Mouse (Mus musculus) B cell, adult 2 months (primary cell): ENCODE results near the gene Pef1.

Experiments
- DNase-seq, 2 experiments: peaks; one replicate each; pipeline ENCODE4 v3.0.0; 2022

Pef1 gene

DNA sequence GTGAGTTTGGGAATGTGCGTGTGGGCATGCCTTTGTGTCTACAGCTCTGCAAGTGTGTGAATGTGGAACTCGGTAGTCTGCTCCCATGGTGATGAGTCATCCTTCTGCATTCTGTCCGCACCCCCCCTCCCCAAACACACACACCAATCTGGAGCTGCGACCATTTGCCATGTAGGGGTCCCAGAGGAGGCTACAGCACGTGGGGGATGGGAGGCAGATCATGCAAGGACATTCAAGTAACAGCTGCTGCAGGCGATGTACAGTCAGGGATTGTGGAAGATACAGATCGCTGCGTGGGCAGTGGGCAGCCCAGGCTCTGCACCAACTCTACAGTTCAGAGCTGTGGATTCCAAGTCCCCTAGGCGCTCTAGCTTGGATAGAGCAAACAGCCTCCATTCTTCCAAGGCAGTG is 38.6 kb downstream of the Pef1 start:
- DNase-seq = no peak

- no peak for DNase-seq
Measured at GRCm38 (mm10) chr4:130141786-130142185, 39.4 kb downstream of the Pef1 start.

- DNase-seq = no peak
Measured at GRCm38 (mm10) chr4:130148405-130148804, 46.0 kb downstream of the Pef1 start.

DNA sequence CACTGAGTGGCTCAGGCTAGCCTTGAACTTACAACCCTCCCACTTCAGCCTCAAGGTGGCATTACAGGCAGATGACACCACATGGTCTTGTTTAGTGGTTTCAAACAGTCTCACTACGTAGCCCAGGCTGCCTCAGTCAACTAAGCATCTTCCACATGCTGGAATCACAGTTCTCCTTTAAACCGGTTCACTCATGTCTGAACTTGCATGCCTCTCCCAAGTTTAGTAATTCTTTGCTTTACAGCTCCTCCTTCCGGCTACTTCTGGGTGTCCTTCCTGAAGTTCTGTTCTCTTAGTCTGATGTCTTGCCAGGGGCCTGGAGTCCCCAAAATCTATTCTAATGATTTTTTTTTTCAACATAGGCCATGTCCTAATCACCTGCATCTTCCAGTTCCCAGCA is 51.9 kb downstream of the Pef1 start:
- no peak for DNase-seq

DNA sequence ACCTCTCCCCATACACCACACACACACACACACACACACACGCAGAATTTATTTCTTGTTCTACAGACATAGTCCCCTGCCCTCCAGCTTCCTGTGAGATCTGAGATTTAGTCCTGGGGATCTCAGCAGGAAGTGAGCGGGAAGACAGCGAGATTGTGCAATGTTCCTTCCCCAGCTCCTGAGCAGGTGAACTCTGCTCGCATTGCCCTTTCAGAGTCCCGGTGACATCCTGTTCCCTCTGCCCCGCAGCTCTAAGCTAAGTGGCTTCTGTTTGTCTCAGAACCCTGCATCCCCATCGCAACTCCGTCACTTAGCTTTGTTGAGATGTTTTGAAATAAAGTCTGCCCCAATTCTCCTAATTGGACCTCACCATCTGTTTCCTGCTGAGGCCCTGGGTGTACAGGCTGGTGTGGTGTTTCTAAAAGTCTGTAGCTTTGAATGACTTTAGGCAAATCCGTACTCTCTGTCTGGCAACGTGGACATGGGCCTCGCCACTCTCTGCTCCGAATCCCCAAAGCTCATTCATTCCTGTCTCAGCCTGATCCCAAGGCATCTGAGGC is 54.5 kb downstream of the Pef1 start:
- no peak for DNase-seq

GRCm38 (mm10) chr4:130161349-130161748 is 59.0 kb downstream of the Pef1 start:
- no peak for DNase-seq

DNA sequence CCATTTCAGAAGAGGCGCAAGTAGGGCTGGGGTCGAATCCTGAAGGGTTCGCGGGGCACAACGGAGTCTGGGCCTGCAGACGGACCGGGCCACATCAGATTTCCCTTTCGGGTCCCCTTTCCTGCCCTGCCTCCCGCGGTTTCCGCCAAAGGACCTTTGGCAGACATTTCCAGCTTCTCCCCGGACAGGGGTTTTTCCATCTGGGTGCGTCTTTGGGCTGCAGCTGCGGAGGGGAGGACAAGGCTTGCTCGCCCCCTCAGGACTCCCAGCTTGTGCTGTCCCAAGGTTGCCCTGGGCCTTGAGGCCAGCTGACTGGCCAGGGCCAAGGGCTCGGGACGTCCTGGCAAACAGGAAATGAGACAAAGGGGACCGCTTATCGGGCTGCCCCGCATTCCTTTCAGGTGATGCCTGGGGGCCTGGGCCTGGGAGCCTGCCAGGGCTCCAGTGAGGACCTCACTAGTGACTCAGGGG is 61.1 kb downstream of the Pef1 start:
- DNase-seq = no peak

DNA sequence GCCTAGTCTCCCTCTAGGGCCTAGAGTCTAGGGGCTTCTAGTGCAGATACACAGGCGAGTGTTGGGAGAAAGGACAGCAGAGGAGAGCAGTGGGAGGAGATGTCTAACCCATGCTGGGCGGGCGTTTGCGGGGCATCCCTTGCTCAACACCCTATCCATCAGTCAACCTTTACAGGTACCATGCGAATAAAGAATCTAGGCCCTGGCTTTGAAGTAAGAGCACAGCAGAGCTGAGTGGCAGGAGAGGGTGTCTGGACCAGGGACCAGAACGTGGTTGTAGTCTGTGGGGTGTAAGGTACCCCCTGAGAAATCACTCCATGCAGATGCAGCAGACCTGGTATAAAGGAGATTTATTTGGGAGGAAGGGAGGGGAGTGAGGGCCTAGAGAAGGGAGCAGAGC is 61.8 kb downstream of the Pef1 start:
- DNase-seq = no peak

GRCm38 (mm10) chr4:130166061-130166460 is 63.7 kb downstream of the Pef1 start:
- no peak for DNase-seq

GRCm38 (mm10) chr4:130166592-130166991 is 64.2 kb downstream of the Pef1 start:
- DNase-seq = no peak

DNA sequence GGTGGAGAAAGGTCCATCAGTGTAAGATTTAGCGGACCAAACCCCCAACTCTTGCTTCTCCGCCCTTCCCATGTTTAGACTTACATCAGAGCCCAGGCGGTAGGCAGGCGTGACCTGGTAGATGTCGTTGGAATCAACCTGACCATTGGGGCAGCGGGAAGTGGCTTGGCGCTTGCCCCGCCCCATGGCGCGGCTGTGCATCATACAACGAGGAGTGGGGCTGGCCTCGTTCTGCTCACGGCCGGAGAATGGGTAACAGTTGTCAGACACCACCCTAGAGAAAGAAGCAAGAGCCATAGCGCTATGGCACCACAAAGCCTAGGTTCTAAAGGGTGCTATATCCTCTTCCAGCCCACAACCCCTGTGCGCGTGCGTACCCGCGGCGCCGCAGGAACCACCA is 65.0 kb downstream of the Pef1 start:
- no peak for DNase-seq

- no peak for DNase-seq
Measured at GRCm38 (mm10) chr4:130167814-130168213, 65.5 kb downstream of the Pef1 start.

DNA sequence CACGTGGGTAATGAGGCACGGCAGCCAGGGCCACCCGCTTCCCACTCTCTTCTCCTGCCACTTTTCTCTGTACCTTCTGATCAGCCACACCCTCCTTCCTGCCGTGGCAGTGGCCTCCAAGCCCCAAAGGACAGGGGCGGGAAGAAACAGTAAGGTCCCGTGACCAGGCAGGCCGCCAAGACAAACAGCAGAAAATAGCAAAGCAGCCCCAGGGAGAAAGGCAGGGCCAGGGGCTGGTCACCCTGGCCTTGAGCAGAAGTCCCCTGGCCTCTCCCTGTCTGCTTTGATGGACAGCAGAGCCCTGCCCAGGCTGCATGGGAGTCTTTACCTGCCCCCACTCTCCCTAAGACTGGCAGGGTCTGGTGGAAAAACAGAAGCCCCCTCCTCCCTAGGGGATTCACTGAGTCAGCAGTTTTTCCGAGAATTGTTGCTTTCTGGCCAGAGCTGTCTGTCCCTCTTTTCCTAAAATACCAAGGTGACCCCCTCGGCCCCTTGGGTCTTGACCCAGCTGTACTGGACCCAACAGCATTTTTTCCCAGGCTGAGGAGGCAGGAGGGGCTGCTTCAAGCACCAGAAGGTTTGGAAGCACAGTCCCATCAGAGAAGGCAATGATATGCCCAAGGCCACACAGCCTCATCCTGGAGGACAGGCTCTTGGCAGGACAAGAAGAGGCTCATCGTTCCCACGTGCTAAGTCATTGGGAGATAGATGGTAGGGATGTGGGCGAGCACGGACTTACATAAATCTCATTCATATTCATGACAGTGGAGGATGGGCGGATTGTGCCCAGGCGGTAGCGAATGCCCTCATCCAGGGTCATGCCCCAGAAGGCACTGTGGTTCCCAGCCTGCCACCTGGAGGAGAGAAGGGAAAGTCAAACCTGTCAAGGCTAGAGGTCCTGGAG is 66.2 kb downstream of the Pef1 start:
- no peak for DNase-seq

DNA sequence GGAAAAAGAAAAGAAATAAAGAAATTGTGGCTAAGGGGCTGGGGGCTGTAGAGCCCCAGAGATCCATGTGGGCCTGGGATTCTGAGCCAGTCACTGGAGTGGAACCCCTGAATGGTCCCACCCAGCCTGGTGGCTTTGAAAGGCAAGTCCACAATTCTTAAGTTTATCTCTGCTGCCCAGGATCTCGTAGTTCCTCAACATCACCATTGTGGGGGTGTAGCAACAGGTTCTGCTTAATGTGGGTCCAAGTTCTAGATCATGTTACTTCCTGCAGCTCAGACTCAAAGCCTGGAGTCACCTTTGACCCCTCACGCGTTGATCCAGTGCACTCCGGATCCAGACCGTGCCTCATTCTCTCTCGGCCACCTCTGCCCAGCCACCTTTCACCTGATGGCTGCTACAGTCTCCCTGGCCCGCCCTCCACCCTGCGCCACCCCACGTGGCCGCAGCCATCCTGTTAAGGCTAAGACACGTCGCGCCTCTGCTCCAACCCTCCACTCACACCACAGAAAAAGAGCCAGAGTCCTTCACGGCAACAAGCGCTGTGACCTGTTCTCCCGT is 67.1 kb downstream of the Pef1 start:
- no peak for DNase-seq

DNA sequence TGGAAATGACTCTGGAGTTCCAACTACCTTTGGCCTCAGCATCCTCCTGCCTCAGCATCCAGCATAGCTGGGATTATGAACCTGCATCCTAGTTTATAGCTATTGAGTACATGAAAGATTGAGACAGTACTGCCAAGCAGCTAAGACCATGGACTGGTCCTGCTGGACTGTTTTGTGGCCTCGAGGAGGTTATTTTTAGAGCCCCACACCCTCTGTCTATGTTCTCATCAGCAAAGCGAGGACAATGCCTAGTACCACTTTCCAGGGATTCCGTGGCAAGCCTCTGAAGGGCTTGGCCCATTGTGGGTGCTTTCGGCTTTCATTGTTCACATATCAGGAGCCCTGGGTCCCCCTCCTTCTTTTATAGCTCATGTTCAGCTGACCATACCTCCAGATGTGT is 68.0 kb downstream of the Pef1 start:
- no peak for DNase-seq

- no peak for DNase-seq
Measured at GRCm38 (mm10) chr4:130171951-130172765, 69.8 kb downstream of the Pef1 start.

DNA sequence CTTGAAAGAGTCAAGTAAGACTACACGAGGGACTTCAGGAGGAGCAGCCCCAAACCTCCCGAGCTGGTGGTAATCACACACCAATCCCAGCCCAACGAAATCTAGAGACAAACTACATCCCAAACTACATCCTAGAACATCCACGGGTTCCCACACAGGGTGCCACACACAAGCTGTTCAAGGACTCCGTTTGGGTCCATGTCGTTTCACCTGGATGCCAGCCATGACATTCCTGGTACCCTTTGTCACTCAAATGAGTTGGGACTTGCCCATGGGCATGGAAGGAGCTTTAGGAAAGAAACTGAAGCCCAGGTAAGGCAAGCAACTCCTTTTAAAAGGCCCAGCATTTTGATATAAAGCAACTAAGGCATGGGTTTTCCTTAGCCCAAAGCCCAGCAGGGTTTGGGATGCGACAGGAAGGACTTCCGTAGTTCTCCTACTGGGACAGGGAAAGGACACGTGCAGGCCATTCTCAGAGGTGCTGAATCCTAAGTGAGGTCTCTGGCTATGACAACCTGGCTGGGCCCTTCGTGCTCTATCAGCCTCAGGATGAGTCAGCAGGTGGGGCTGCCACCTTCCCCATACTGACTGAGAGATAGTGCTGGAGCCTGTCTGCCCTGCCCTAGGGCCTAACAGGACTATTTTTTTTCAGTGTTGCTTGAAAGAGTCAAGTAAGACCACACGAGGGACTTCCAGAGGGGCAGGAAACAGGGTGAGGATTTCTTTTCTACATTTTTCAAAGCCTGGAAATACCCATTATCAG is 70.9 kb downstream of the Pef1 start:
- no peak for DNase-seq

DNA sequence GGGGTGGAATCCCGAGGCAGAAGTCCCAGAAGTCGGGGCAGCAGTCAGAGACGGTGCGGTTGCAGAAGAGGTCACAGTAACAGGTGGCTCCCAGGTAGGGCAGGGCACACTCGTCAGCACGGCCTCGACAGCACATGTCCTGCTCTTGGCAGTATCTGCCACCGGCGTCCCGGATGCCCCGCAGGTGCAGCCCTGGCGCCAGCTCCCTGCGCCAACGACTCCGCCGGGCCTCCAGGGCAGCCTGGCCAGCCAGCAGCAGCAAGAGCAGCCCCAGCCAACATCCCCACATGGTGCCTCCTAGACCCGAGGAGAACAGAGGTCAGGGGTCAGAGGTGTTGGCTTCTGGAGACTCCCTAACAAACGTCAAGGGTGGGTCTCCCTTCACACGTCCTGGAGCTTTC is 71.6 kb downstream of the Pef1 start:
- no peak for DNase-seq

DNA sequence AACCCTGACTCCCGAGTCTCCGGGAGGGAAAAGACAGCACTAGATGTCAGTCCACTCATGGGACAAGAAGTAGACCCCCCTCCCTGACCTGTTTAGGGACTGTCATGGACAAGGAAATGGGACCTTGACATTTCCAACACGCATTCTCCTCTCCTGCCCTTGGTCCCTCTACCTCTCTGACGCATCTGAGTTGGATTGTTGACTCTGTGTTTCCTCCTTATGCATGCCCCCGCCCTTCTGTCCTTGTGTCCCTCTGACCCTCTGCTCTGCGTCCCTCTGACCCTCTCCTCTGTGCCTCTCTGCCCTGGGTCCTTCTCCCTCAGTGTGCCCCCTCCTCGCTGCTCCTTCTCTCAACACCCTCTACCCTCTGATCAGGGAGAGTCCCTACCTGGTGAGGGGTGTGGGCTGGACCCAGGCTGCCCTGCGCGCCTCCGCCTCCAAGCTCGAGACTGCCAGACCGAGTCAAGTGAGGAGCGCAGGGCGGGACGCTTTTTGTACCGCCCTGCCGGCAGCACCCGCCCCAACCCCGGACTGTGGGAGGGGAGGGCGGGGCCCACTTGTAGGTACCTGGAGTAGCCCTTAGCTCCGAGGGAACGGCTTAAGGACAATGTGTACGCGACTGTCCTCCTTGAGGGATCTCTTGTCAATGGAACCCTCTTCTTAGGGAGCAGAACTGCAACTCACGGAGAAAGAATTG is 72.1 kb downstream of the Pef1 start:
- DNase-seq = peak in 1 of 2 experiments; percentile 4

DNA sequence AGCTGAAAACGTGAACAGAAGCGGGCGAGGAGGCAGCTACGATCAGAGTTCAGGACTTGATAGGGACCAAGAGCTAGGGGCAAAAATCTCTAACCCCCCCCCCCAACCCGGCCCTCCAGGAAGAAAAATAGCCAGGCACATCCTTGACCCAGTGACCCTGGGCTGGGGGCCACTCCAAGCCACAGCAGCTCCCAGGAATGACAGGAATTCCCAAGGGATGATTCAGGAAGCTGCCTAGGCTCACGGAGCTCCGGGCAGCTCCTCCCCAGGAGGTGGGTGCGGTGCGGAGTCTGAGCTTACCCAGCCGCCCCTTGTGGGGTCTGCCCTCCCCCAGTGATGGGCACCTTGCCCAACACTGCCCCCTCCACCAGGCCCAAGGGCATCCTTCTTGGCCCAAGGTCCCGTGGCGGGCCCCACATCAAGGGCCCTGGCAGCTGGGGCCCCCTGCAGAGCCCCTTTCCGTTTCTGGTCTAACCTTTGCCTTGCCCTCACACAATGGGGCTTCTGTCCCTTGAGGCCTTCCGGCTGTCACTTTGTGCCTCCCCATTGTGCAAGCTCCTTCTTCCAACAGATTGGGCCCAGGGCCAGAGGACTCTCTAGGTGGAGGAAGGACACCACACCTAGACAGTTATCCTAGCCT is 72.8 kb downstream of the Pef1 start, which contains the start of gene Tinagl1:
TSS of gene Tinagl1 (minus strand) at position 51 of the 640 bp plus-strand sequence.
- no peak for DNase-seq

GRCm38 (mm10) chr4:130176156-130176720 is 73.9 kb downstream of the Pef1 start:
- no peak for DNase-seq
